Mouse (Mus musculus) kidney, adult 18-20 months (tissue): ENCODE results near the gene Tex33.
"Not testable (repeated sequence)": the region's sequence is repeated elsewhere in the genome, so short reads cannot be mapped to it uniquely, and the experiment has no call there.

Experiments
- DNase-seq: peaks from one replicate; pipeline ENCODE4 v3.0.0; 2021

Gene Tex33

DNA sequence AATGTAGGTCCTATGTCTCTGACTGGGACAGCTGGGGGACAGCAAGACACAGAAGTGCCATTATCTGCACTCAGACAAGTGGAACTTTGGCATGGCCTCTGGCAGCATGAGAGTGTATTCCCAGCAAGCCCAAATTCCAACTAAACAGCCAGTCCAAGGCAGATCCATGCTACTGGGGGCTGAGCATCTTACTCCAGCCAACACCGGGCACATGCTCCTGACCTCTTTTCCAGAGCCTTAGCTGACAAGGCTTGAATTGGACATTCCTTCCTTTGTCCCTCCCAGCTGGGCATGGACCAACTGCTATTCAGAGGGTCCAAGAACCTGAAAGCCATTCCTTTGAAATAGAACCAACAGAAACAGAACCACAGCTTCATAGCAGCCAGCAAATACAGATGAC lies 26.1 kb downstream of the Tex33 start:
- DNase-seq, result no peak

GRCm38 (mm10) chr15:78368926-78369346 lies 26.8 kb downstream of the Tex33 start:
- peak; percentile 44 for DNase-seq

GRCm38 (mm10) chr15:78367811-78368210 lies 27.9 kb downstream of the Tex33 start:
- no peak for DNase-seq

DNA sequence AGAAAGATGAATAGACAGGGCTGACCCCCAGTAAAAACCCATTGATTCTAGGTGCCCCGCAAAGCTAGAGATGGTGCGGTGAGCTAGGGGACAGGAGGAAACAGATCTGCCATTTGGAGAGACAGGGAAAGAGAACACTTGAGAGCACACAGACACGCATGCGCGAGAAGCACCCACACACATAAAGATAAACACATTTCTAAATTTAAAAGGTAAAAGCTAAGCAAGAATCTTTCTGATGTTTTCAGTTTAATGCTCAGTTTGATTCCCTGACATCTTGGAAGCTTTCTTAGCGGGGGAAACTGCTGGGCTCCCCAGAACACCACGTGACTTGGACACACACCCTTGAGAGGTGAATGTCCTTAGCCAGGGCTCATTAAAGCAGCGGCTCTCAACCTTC lies 28.8 kb downstream of the Tex33 start:
- DNase-seq, result no peak

- DNase-seq, result no peak
Observed at GRCm38 (mm10) chr15:78365916-78366315, 29.8 kb downstream of the Tex33 start.

DNA sequence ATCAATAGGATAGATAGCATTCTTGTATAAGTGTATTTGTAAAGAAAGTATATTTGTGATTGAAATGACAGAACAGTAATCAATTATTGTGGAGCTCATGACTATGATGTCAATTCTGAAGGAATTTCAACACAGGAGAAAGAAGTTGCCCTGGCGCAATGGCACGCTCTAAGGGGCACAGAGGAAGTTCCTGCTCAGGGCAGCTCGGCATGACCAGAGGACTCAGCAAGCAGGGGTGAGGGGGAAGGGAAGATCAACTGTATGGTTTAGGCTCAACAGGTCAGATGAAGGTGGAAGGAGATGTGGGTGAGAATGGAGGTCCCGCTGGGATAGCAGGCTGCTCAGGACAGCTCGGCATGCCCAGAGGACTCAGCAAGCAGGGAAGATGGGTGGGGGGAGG lies 40.2 kb downstream of the Tex33 start:
- no peak for DNase-seq

GRCm38 (mm10) chr15:78354958-78355357 lies 40.8 kb downstream of the Tex33 start:
- DNase-seq, result peak; percentile 46

- no peak for DNase-seq
Observed at GRCm38 (mm10) chr15:78351586-78352165, 44.0 kb downstream of the Tex33 start.

DNA sequence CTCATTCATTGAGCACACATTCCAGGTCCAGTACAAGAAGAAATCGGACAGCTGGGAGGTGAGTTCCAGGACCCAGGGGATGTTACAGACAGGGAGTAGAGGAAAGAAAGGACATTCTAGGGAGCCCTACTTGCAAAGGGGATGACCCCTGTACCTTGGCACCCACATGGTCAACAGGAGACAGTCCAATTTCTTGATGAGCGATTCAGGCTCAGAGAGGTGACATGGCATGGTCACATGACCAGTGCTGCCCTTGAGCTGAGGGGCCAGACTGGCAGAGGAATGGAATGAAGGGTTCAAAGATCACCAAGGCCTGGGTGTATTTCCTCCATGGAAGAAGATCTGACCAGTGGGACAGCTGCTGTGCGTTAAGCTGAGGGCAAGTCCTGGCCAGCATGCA lies 51.1 kb downstream of the Tex33 start:
- DNase-seq, result peak; percentile 46

GRCm38 (mm10) chr15:78343683-78344082 lies 52.0 kb downstream of the Tex33 start:
- DNase-seq, result no peak

- not testable (repeated sequence) for DNase-seq
Observed at GRCm38 (mm10) chr15:78340919-78341318, 54.8 kb downstream of the Tex33 start.

DNA sequence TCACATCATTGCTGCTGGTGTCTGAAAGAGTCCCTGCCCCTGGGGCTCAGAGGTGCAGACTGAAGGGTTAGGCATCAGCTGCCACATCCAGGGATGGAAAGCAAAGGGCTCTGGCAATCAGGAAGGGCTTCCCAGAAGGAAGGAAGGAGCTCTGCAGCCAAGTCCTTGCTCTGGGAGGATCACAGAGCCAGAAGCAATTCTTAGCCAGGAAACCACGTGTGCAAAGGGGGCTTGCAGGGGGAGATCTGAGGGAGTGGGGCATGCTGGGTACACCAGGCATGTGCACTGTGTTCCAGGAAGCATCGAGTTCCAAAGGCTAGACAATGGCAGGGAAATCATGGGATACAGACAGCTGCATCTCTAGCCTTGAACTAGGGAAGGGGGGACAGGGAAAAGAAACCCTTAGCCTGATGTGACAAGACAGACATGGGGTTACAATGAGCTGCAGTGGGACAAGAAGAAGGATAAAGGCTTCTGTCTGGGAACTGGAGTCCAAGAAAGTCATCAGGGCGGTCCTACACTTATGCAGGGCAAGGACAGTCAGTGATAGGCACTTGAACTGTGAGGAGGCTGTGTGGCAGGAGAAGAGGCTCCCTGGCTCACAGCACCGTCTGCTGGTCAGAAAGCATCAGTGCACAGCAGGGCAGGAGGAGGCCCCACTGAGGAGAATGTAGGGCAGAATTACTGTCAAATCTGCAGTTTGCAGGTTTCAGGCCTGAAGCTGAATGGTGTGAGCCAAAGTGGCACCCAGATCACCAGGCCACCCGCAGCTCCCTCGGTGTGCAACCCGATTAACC lies 55.9 kb downstream of the Tex33 start:
- DNase-seq, result peak; percentile 29

- no peak for DNase-seq
Observed at GRCm38 (mm10) chr15:78334380-78334779, 61.3 kb downstream of the Tex33 start.

- no peak for DNase-seq
Observed at GRCm38 (mm10) chr15:78332981-78333380, 62.7 kb downstream of the Tex33 start.

- DNase-seq, result no peak
Observed at GRCm38 (mm10) chr15:78331523-78332340, 64.0 kb downstream of the Tex33 start.

- DNase-seq, result no peak
Observed at GRCm38 (mm10) chr15:78330706-78331105, 65.0 kb downstream of the Tex33 start.

- DNase-seq, result not testable (repeated sequence)
Observed at GRCm38 (mm10) chr15:78329972-78330371, 65.7 kb downstream of the Tex33 start.

DNA sequence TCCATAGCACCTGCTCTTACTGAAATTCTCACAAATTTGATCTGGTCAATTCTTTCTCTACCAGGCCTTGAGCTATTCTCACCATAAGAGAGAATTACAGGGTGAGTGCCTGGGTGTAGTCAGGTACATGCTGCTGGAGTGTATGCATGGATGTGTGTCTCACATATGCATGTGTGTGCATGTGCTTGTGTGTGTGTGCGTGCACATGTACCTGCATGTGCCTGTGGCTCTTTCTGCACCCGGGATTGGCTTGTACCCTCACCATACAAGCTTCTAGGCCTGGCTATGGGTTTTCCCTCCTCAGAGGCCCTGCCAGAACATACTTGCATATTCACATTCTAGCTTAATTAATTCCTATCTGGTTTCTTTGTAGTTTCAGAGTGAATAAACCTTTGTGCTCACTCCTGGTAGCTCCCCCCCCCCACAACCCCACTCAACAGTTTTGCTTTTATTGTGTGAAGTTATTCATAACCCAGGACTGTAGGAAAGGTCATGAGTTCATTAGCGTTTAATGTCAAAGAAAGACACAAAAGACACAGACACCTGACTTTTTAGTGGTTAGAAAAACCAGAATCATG lies 67.1 kb downstream of the Tex33 start:
- no peak for DNase-seq
